Mouse (Mus musculus) liver, embryonic 14.5 days (tissue): ENCODE results near the gene Pkmyt1.

ENCODE experiments used
- CTCF ChIP-seq: IDR thresholded peaks from 2 replicates; pipeline ENCODE4 v1.5.1; 2016; ENCODE audit warnings: antibody characterized with exemption, low read depth, control low read depth
- EP300 ChIP-seq: IDR thresholded peaks from 2 replicates; pipeline ENCODE4 v1.6.1; 2016; ENCODE audit warnings: antibody characterized with exemption, low read depth

DNA sequence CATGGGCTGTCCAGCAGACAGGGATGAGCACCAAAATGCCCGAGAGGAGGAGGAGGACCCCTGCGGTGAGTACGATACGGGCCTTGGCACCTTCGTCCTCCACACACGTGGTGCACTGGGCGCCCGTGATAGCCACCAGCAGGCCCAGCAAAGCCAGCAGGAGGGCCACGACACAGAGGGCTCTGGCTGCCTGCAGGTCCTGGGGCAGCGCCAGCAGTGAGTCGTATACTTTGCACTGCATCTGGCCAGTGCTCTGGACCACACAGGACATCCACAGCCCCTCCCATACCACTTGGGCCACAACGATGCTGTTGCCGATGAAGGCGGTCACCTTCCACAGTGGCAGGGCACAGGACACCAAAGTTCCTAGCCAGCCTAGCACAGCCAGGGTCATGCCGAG is 42.9 kb upstream of the Pkmyt1 start:
- TF ChIP-seq CTCF (no peak), EP300 (no peak)
